Mouse (Mus musculus) left cerebral cortex, postnatal 10 days (tissue): ENCODE results near the gene Xpc. TPM values are rescaled to one million over a fixed set of nuclear protein-coding genes. Genes with fewer than 3 reads are reported as not detected.

Experiments
- DNase-seq, 2 experiments: peaks; one replicate each; pipeline ENCODE4 v3.0.0; 2021 to 2022; ENCODE audit warnings: low spot score in 2 of 2, mixed read lengths in 1 of 2; ENCODE audit errors: extremely low spot score in 1 of 2
- intact Hi-C: fragments of 180-260 bp; cut with DNase I; formaldehyde crosslinking; loops from one replicate; pipeline ENCODE4 v1.15.1; 2025
- total RNA-seq, 2 experiments: library from RNA; stranded (reverse); gene quantifications; 2 replicates each; pipeline ENCODE4 v1.2.3; 2021

Xpc gene
- total RNA-seq, 2 experiments from 2014 or later: 10.0 to 10.3 TPM

DNA sequence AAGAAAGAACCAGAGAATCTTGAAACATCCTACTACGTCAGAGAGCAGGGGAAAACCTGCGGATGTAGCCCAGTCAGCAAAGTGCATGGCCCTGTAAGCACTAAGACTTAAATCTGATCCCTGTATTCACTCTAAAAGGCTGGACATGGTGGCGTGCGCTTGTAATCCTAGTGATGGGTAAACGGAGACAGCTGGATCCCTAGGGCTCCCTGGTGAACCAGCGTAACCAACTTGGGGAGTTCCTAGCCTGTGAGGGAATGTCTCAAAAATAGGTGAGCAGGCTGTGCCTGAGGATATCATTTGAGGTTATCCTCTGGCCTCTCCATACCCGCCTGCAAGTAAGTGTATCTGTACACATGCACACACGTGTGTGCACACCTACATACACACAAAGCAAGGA, 15.0 kb upstream of the Xpc start:
- DNase-seq: no peak
- intact Hi-C loops: loop anchor here (10.0 kb wide), 1 partner anchor 334 kb away; no protein-coding TSS in a partner anchor

DNA sequence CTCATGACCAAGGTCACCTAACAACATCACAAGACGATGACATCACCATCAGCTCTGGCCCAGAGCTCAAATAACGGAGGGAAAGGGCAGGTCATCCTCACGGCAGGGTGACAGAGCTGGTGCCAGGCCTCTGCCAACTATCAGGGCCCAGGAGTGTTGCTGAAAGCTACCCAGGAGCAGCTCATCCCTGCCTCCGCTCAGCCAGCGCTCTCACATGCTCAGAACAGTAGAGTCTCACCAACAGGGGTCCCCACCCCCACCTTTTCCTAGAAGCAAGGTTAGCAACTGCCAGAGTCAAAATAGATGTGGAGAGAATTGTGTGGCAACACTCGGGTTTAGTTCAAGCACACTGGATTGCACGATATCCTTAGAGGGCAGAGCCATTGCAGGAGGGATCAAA, 12.6 kb upstream of the Xpc start:
- intact Hi-C loops: loop anchor here (5.0 kb wide), 1 partner anchor 214 kb away; no protein-coding TSS in a partner anchor
- no peak for DNase-seq

DNA sequence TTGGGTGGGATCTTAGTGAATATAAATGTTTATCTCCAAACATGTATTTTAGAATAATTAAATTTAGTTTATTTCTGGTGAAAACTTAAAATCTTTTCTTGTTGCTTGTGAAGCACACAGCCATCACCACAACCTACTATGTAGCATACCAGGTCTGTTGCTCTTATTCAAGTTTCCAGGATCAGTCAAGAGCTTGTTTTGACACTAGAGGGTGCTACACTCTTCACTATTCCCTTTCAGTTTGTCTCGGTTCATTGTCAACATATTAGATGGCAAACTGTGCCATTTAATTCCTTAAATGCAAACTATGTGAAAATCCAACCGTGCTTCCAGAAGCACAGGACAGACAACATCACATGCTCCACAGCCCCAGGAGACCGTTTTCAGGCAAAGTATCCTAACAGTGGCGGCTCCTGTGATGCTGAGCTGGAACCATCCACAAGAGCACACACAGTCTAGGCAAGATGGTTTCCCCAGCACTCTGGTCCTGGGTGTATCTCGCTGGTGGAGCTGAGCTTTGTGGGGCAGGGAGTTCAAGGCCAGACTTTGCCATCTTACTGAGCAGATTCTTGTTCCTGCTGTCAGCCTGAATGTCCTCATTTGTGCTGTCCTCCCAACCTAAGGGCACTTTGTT, 11.7 kb upstream of the Xpc start:
- DNase-seq: peak in 1 of 2 experiments; percentile 54
- intact Hi-C loops: loop anchor here (5.0 kb wide), 1 partner anchor 215 kb away; no protein-coding TSS in a partner anchor

DNA sequence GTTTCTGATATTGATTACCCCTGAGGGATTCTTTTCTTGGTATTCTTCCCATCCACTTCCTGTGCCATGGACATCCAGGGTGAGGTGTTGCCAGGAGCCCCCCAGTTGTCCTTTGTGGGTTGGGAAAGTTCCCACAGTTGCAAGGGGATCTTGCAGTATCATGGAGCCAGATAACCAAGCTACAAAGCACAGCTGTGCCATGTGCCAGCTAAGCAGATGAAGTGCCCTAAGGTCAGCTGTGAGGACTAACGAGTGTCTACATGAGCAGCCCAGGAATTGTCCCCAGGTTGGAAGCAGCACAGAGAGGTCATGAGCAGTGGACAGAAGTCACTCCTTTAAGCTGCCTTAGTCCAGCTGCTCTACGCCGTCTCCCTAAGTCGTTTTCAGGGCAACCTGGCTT, 9.9 kb upstream of the Xpc start:
- intact Hi-C loops: loop anchor here (5.0 kb wide), 1 partner anchor 217 kb away; no protein-coding TSS in a partner anchor
- DNase-seq: no peak

DNA sequence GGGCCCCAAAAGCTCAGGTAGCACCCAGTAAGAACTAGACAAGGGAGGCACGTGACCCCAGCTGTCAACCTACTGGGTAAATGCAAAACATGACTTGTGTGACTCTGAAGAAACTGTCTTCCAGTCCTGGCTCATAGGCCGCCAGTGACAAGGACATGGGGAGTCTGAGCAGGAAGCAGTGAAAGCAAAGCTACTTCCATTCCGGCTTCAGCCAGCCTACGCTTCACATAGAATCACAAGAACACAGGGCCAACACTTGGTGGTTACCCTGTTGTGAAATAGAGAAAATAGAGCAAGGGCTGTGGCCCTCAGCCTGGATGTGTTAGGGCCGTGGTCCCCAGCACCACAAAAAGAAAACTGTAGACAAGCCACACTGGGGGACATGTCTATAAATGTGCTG, 7.1 kb upstream of the Xpc start:
- intact Hi-C loops: no loop called here
- no peak for DNase-seq

DNA sequence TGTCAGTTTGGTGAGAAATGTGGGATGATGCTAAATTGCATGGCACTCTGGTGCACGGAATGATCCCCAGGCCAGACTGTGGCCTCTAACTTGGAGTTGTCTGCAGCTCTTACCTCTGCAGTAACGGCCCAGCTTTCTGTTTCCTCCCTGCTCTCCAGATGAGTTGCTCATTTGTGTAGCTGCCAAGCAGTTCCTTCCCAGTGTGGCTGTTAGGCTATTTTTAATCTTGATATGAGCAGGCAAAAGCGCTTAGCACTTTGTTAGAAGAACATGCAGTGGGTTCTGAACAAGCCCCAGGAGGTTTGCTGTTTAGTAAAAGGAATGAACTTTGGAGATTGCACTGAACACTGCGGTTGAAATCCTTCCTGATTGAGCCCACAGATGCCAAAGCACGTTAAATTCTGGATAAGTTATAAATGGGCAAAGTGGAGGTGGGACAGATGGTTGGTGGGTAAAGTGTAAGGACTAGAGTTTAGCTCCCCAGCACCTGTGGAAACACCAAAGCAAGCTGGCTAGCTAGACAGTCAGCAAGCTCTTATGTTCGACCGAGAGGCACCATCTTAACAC, 2.8 kb upstream of the Xpc start:
- DNase-seq: no peak
- intact Hi-C loops: no loop called here

DNA sequence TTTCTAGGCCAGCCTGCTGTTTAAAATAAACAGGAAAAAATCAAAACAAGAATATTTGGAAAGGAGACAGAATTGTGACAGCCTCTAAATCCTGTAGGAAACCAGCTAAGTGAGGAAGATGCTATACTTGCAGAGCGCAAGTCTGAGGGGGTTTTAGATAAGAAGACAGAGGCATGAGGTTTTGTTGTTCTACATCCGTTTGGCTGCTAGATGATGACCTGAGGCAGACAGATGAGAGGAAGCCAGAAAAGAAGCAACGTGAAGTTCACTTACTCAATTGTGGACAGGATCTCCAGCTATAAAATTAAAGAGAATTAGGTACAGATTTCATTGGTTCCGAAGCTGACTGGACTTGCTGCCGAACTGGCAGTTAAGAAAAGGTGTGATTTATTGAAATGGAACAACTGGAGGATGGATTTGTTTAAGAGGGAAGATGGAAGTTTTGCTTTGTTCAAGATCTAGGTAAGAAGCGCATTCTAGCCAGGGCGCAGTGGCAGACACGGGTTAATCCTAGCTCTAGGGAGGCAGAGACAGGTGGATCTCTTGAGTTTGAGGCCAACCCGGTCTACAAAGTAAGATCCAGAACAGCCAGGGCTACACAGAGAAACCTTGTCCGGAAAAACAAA, 838 bp downstream of the Xpc start:
- intact Hi-C loops: no loop called here
- no peak for DNase-seq

DNA sequence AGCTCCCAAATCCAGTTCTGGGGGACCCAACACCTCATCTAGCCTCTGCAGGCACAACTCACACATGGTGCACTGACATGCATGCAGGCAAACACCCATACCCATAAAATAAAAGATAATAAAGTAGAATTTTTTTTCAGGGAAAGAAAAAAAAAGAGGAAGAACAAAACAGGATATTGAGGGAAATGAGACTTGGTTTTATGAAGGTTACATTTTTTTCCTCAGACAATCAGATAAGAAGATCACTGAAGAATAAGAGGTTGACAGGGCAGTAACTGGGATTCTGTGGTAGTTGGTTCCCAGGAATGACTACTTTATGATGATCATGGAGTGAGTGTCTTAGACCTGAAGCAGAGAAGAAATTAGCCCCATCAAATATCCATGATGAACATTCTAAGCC, 1.6 kb downstream of the Xpc start:
- DNase-seq: no peak
- intact Hi-C loops: no loop called here

DNA sequence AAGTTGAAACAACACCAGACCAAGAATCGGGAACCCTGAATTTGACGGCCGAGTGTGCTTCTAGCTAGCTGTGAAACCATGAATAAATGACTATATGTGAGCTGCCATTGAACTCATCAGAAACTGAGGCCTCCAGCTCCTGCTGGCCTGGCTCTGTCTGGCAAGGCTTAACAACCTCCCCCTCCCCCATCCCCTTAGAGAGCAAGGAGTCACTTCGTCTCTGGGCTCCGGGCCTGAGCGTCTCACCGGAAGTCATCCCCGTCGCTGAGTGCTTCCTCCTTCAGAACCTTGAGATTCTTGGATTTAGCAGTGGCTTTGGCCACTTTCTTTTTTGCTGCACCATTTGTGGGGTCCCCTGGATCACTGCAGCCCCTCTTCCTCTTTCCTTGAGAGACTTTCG, 5.5 kb downstream of the Xpc start:
- no peak for DNase-seq
- intact Hi-C loops: no loop called here

DNA sequence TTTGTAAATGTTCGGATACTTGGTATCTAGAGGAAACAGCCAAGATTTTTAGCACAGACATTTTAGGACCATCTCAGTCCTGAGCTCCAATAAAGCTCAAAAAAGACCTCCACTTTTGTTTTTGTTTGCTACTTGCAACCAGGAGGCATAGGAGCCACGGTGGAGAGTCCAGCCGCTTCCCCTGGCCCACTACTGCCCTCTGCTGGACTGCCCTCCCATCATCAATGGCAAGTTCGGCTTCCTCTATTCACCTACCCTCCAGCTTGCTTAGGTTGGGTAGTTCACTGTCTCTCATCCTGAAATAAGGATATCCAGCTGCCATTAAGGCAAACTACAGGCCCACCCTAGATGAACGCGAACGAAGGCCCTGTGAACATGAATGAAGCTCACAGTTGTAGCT, 6.4 kb downstream of the Xpc start:
- peak in 1 of 2 experiments; percentile 80 for DNase-seq
- intact Hi-C loops: no loop called here

DNA sequence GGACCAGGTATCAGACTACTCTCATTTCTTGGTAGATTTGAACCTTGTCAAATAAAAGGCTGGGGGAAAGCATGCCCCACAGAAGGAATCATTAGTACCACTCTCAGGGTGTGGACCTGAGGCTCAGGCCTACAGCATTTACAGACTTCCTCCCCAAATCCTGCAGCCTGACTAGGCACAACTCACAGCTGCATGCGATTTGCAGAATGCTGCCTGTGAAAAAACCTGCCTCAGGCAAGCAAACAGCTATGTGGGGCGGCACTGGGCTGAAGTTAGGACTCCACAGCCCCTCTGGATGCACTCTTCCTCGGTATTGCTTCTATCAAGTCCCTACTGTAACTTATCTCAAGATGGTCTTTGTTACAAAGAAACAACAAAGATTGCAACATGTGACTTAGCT, 7.6 kb downstream of the Xpc start:
- intact Hi-C loops: no loop called here
- no peak for DNase-seq

DNA sequence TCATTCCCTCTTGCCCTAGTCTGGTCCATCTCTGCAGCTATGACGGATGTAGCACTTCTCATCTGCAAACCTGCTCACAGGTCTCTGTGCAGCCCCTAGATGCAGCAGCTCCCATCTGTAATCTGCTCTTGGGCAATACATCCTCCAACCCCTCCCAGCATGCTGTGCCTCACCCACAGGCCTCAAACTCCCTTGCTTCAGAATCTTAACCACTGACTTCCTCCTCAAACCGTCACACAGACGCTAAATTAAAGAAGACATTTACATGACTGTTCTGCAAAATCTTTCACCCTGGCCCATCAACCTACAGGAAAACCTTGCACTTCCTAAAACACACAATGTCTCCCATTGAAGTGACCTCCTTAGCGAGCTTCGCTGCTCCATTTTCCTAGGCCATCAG, 9.7 kb downstream of the Xpc start:
- intact Hi-C loops: no loop called here

DNA sequence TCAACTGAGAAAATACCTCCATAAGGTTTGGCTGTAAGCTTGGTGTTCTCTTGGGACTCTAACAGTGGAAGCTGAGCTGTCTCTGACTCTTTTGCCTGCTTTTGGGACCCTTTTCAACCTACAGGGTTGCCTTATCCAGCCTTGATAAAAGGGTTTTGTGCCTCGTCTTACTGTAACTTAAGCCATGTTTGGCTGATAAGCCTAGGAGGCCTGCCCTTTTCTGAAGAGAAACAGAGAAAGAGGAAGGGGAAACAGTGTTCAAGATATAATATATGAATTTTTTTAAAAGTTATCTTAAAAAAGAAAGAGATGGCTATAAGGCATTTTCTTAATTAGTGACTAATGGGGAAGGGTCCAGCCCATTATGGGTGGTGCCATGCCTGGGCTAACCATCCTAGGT, 12.4 kb downstream of the Xpc start:
- DNase-seq: no peak
- intact Hi-C loops: no loop called here

More for the DNA sequence above, 9.7 kb downstream of the Xpc start:
- no peak for DNase-seq

DNA sequence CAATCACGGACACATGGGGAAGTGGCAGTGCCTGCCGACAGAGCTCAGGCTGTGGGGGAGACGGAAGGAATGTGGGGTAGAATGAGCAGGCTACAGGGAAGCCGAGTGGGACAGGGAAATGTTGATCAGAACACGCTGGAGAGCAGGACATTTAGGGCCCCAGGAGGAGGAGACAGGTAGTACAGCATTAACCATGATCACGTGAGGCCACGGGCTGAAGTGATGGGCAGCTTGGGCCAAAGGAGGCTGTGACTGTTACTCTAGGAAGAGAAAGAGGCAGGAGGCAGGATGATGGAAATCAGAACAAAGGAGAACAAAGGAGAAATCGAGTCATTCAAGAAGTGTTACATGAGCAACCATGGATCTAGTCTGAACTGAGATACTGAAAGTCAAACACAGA, 21.2 kb downstream of the Xpc start:
- intact Hi-C loops: no loop called here

DNA sequence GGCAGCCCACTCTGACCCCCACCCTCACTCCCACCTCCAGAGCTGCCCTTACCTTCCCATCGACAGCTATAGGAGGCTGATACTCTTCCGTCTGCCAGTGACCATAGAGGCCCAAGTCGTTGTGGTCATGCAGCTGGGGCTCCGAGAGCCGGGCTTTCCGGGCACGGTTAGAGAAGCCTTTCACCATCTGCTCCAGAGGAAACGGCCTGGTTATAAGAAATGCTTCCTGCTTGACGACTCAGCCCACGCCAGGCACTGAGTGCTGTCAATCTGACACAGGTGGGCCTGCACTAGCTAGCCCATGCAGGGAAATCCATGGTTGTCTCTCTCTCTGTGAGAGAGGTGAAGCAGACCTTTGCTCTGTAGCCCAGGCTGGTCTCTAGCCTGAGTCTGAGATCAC, 22.6 kb downstream of the Xpc start:
- DNase-seq: no peak
- intact Hi-C loops: no loop called here

More for the DNA sequence above, 21.2 kb downstream of the Xpc start:
- DNase-seq: no peak

DNA sequence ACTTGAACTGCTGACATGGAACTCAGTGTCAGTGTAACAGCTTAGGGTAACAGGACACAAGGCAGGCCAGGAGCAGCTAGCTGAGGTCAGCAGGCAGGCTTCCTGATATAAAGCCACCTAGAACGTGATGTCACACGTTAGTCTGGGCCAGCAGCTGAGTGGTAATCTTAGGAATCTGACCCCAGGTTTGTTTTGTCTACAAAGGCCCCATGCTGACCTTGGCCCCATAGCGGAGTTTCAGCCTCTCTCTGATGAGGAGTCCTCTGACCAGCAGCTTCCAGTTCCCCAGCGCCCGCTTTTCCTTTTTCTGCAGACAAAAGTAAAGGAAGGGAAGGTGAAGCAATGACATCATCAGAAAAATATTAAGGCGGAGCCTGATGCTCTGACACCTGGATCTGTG, 24.7 kb downstream of the Xpc start:
- no peak for DNase-seq
- intact Hi-C loops: no loop called here

DNA sequence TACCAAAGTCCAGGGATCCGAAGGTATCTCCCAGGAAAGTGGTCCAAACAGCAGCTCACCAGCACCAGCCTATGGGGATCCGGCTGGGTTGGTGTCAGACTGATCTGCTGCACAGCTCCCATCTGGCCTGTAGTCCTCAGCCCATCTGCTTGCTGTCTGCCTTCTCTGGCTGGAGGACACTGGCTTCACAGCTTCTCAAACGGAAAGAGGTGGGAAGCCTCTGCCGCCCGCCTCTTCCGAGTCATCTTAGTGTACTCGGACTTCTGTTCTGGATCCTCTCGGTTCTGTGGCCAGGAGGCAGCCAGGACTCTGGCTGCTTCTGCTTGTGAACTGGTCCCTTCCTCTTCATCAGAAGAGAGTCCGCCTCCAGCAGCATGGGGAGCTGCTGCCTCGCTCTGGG, 25.8 kb downstream of the Xpc start:
- no peak for DNase-seq
- intact Hi-C loops: no loop called here

DNA sequence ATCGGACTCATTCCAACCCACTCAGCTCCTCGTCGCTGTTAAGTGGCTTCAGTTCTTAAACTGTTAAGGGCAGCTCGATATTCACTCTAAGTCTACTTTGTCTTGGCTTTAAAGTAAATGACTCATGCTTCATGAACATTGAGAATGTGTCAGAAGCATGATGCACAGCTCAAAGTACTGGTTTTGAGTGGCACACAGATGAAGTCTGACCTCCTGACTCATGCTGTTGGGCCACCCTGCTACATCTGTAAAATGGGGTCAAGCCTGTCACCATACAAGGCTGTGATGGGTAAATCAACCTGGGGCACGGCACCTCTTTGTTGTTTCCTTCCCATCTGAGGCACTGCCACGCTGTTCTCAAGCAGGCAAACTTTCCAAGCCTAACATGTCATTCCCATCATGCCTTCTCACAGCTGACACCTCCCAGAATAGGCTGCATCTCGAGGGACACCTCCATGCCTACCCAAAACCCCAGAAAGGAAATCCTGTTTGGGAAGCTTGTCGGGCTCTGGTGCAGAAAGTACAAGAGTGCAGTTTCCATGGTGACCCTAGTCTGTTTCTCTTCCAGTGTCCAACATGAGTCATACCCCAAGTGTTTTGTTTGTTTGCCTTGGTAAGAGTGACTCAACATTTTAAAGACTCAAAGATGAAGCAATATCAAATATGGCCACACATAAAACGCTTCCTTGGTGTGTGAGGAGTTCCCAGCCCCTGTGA, 27.0 kb downstream of the Xpc start:
- intact Hi-C loops: no loop called here
- DNase-seq: no peak

DNA sequence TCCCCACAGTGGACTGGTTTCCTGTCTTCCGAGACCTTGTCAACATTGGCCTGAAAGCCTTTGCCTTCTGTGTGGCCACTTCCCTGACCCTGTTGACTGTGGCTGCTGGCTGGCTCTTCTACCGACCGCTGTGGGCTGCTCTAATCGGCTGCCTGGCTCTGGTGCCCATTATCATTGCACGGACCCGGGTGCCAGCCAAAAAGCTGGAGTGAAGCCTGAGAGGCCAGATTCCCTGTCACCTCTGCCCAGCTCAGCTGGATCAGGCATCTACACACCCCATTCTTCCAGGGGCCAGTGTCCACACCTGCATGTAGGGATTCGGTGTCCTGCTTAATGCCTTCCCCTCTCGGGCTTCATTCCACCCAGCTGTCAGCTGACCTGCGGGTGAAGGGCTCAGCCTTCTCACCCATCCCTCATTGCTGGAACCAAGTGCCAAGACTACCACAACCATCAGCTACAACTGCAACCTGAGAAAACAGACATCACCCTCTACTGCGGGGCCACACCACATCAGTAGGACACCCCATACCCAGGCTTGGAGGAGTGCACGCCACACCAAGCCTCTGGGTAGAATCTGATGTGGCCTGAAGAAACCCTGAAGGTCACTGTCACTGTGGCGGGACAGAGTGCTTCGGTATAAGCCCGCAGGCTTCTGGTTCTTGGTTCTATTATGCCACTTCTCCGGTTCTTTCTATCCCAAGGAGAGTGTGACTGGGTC, 28.8 kb downstream of the Xpc start:
- intact Hi-C loops: no loop called here
- DNase-seq: no peak
